Mouse (Mus musculus): ENCODE data around the gene Stat4. TPM values are rescaled to one million over a fixed set of nuclear protein-coding genes. Genes with fewer than 3 reads are reported as not detected.

The Stat4 gene
- total RNA-seq, 2 experiments from 2014 or later = 3.6 to 3.7 TPM

DNA sequence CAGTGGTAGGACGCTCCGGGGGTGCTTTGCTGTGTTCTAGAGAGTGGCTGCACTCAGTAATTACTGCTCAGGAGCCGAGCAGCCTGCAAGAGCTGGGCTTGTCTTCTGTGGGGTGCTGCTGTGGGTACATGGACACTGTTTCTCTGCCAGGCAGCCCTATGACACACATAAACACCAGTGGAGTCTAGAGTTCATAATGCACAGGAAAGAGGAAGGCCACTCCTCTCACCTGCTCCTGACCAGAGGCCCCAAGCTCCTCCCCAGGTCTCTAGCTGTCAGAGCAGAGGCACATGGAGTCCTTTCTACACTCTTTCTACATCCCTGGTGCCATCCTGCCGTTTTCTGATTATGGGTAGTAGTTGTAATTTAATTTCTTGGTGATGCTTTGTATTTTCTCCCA, 155.2 kb downstream of the Stat4 start:
- no peak for DNase-seq (ENCODE audit: low spot score in 2 of 2)

DNA sequence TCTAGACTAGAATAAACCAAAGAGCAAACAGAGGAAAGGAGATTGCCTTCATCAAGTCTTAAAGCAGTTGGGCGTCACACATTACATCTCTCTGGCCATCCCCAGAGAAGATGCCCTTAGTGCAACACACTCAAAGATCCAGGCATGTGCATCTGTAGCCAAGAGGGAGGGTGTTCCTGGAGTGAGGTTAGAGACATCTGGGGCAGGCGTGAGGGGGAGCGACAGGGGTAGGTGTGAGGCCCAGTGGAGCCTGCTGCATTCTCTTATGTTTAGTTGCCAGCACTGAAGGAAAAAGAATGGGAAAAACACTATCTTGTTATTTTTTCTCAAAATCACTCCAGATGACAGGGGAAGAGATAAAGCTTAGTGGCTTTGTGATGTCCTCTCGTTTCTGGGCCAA, 156.2 kb downstream of the Stat4 start:
- no peak for DNase-seq (ENCODE audit: low spot score in 2 of 2)

DNA sequence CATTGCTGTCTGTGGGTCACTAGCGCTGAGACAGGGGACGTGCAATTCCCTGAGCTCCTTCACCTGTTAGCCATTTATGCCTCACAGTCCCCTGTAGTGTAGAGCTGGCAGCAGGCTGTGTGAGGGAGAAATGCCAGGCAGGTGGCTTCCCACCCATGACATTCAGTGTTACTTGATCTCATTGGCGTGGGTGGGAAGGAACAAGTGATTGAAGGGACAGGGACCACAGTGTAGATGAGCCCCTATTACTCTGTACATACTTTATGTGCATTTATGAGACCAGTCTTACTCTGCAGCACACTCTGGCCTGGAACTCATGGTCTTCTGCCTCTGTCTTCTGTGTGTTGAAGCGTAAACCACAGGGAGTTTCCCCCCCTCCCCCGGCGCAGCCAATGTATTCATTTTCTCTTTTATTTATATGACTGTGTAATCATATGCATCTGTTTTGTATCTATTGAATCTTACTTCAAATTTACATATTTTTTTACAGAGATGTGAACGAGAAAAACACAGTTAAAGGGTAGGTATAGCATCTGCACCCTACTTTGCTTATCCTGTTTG, 156.7 kb downstream of the Stat4 start:
- no peak for DNase-seq (ENCODE audit: low spot score in 2 of 2)

DNA sequence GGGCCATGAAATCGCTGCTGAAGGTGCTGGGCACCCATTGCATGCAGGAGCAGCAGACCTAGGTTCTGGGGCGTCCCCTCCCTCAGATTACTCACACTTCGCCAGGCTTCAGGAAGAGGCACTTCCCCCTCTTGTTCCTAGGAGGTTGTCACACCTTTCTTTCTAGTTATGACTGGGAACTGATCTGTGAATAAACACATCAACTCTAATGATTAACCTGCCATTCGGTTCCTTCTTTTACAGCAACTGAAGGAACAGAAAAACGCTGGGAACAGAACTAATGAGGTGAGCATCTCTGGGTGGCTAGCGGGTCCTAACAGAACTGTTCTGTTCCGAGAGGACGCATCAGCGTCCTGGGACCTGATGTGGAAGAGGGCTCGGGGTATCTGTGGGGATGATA, 158.0 kb downstream of the Stat4 start:
- DNase-seq (ENCODE audit: low spot score in 2 of 2) = no peak

DNA sequence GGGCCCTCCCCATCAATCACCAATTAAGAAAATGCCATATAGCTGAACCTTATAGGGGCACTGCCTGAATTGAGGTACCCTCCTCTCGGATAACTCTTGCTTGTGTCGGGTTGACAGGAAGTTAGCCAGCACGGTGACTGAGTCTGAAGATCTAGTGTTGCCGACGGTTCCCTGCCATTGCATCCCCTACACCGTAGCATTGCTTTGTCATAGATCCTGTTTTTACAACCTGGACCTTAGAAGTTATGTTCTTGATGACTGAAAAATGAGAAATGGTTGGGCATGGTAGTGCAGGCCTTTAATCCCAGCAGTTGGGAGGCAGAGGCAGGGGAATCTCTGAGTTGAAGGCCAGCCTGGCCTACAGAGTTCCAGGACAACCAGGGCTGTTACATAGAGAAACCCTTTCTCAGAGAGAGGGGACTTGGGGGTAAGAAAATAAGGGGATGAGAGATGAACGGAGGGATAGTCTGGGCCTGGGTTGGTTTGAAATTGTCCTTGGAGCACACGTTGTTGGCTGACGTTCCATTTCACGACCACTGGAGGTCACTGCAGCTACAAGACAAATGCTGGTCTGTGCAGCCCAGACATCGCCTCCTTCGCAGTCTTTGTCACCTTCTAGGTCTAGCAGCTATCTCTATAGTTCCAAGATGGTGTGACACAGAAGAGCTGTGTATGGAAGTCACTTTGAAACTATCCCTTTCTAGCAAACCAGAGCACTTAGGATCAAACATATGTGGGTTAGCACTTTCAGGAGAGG, 159.4 kb downstream of the Stat4 start:
- DNase-seq (ENCODE audit: low spot score in 2 of 2) = peak; percentile 59 to 71

DNA sequence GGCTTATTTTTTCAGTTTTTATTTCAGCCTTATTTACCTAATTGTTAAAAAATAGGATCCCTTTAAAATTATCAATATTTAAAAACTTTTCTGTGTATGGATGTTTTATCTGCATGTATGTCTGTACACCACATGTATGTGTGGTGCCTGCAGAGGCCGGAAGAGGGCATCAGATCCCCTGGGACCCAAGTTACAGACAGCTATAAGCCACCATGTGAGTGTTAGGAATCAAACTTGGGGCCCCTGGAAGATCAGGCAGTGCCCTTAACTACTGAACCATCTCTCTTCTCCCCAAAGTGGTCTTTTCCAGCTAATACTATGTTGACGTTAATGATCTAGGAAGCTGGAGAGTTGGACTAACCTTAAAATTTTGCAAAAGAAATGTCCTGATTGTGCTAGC, 160.5 kb downstream of the Stat4 start:
- no peak for DNase-seq (ENCODE audit: low spot score in 2 of 2)

DNA sequence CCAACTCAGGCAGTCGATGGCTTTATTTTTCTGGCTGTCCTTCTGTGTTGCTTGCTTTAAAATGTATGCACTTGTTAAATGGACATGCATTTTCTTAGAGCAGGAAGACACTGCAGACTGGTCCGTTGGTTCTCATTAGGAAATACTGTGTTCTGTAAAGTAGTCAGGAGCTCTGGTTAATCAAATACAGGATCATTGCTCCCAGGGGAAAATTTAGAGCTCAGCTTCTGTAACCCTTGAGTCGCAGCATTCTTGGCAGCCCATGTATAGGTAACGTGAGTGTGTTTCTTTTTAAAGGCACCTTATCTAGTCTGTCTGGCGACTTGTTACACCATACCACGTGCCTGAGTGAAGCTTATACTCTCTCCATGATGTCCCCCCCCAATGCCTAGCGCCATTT, 161.2 kb downstream of the Stat4 start:
- no peak for DNase-seq (ENCODE audit: low spot score in 2 of 2)

DNA sequence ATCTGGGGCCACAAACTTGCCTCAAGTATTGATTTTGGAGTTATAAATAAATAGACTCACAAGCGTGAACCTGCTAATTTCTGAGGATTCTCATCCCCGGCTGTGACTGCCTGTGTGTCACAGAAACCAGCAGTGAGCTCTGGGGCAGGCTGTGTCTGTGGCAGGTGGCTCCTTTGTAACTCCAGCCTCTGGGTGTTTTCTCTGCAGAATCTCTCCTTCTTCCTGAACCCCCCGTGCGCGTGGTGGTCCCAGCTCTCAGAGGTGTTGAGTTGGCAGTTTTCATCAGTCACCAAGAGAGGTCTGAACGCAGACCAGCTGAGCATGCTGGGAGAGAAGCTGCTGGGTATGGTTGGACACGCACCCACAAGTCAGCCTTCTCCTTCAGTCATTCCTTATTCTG, 161.7 kb downstream of the Stat4 start:
- DNase-seq (ENCODE audit: low spot score in 2 of 2) = no peak

DNA sequence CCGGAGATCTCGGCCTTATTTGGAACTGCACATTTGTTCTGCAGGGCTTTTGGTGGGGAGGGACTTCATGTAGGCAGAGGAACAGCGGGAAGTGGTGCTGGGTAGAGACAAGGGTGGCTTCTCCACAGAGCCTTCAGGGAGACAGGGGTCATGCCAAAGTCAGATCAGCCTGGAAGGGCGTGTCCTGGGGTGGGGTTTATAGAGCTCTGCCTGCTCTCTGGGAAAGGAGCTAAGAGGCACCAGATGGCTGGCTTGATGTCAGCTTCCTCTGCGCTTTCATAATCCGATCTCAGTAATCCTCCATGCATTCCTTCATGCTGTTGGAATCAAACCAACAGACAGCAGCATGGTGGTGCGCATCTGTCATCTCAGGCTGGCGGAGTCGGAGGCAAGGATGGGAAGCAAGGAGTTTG, 163.0 kb downstream of the Stat4 start:
- DNase-seq (ENCODE audit: low spot score in 2 of 2) = peak; percentile 46 to 64

DNA sequence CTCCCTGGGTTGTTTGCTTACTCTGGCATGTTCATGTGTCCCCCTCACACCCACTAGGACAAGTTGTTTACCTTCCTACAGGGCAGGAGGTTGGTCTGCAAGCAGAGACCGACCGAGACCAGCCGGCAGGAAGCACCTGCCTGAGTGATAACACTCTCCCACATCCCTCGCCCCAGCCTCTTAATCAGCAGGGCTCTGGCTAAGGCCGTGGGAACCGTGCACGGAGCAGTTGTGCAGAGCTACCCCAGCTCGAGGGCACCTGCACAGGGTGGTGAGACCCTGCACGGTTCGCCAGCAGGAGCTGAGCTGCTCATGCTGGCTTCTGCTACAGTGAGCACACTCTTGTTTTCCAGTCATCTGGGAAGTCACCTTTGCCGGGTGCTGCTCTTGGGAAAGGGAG, 163.7 kb downstream of the Stat4 start:
- DNase-seq (ENCODE audit: low spot score in 2 of 2) = no peak

DNA sequence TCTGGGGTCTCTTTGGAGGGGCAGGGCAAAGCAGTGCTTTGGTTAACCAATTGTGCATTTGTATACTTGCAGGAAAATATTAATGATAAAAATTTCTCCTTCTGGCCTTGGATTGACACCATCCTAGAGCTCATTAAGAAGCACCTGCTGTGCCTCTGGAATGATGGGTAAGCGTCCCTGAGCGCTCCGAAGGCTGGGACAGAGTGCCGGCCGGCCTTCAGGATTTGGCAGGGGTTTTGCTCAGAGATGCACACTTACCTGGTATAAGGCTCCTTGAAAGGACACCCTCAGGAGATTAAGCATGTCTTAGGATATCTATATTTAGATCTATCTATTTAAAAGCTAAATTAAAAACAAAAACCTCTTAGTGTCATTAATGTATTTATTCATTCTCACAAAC, 164.2 kb downstream of the Stat4 start:
- DNase-seq (ENCODE audit: low spot score in 2 of 2) = no peak

DNA sequence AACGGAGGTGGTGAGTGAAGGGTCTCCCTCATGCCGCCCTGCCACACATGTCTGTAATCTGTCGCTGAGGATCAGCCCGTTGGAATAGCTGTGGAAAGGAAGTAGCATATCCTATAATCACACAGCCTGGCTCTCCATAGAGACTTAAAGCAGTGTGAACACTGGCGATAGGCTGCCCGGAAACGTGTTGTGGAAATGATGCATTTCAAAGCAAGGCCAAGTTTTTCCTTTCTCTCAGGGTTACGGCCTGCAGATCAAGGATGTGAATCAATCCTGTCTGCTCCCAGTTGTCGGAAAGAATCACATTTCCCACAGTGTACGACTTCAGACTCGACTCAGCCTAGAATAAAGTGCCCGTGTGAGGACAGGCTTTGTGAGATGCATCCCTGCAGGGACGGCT, 165.4 kb downstream of the Stat4 start:
- DNase-seq (ENCODE audit: low spot score in 2 of 2) = no peak

DNA sequence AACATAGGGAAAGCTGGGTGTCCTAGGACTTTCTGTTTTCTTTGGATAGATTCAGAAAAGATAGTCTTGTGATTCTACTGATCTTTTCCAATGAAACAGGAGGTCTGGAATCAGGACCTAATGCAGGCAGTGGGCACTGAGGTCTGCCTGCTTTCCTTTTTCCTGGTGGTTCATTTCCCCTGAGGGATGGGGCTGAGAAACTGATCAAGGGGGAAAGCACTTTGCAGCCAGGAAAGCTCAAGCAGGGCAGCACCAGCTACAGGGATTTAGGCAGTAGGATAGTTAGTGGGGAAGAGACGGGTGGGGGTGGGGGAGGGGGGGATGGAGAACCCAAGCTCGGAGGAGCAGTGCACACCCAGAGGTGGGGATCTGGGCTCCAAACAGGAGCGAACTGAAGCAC, 166.0 kb downstream of the Stat4 start:
- DNase-seq (ENCODE audit: low spot score in 2 of 2) = no peak

DNA sequence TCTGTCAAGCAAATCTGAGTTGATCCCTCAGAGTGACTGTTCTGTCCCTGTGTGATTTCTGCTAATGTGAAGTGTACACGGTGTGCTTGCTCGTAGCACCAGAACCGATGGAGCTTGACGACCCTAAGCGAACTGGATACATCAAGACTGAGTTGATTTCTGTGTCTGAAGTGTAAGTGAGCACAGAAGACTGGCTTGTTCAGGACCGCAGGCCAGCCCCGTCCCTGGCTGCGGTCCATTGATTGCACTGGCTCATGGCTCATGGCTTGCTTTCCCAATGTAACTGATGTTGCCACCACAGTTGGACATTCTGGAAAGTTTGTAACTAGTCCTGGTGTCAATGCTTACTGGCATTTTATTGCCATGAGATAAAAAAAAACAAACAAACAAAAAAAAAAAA, 167.9 kb downstream of the Stat4 start:
- no peak for DNase-seq (ENCODE audit: low spot score in 2 of 2)

DNA sequence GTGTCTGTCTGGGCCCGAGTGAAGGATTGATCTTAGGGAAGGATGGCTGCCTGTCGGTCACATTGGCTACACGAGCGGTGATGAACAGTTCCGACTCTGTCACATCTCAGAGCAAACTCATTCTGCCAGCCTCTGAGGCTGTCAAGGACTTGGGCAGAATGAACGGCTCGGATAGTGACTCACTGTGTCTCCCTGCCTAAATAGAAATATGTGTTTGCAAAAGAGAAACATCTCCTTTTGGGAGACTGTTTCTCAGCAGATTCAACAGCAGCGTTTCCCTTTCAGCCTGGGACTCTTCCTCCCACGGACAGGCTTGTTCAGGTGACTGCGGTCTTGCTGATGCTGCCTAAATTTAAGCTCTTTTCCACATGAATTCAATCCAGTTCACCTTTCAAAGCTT, 169.4 kb downstream of the Stat4 start:
- peak in 1 of 2 experiments; percentile 33 for DNase-seq (ENCODE audit: low spot score in 2 of 2)

Other genes with a start within 250 kb of the Stat4 start
- 10 to 100 TPM; 31.0 to 34.4 TPM for gene Myo1b, start 71.1 kb upstream of the Stat4 start, total RNA-seq (2021)
- 10 to 100 TPM; 17.2 to 21.9 TPM for gene Stat1, start 132.3 kb downstream of the Stat4 start, total RNA-seq (2021)
- 100 to 1,000 TPM; 366 to 368 TPM for gene Gls, start 246.1 kb downstream of the Stat4 start, total RNA-seq (2021)

Measured in left cerebral cortex, adult 18-20 months (tissue).